Mouse (Mus musculus) cerebellum, adult (tissue): ENCODE data around the gene Cntfr.

Experiments
- ATAC-seq: cut with Nextera tagmentation; 2 replicates; pipeline ENCODE4 v1.9.2; 2017; ENCODE audit warnings: mild to moderate bottlenecking, moderate library complexity, mixed read lengths; ENCODE audit not compliant: insufficient number of reproducible peaks, low FRiP score, low TSS enrichment

Gene Cntfr

GRCm38 (mm10) chr4:41655525-41655924 lies 41.4 kb downstream of the Cntfr start:
- no peak for ATAC-seq

- peak; percentile 56 for ATAC-seq
Observed at GRCm38 (mm10) chr4:41654217-41654616, 42.7 kb downstream of the Cntfr start.

GRCm38 (mm10) chr4:41653730-41654129 lies 43.2 kb downstream of the Cntfr start:
- no peak for ATAC-seq

DNA sequence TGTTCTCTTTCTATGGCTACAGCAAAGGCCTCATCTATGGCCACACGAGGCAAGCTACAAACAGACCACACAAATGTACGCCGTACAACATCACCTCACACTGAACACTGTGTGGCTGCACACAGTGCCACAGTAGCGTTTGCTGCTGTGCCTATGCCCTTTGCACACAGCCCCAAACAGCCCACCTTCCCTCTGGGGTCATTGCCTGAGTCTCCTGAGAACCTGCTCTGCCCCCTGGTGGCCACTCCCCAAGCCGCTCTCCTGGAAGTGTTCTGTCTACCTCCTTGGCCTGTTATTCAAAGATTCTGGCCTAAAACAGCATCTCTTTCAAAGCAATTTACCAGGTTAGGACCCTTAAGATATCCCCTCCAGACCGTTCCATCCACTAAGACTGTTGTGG lies 43.6 kb downstream of the Cntfr start:
- ATAC-seq, result peak; percentile 51

DNA sequence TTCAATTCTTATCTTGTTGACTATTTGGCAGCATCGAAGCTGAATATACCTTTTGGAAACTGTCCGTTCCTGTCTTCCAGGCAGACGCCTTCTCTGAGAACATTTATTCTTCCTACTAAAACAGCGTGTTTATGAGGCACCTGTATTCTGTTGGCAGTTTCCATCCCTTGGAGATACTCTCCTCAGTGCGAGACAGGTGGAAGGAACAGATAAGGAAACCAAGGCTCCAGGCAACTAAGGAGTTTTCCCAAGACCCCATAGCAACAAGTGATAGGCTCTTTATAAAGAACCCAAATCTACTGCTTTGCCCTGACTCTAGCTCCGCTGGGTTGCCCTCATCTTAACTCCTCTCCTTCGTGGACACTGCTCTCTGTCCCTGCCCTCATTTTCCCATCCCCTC lies 48.3 kb downstream of the Cntfr start:
- ATAC-seq, result no peak

GRCm38 (mm10) chr4:41648157-41648556 lies 48.7 kb downstream of the Cntfr start:
- ATAC-seq, result no peak

DNA sequence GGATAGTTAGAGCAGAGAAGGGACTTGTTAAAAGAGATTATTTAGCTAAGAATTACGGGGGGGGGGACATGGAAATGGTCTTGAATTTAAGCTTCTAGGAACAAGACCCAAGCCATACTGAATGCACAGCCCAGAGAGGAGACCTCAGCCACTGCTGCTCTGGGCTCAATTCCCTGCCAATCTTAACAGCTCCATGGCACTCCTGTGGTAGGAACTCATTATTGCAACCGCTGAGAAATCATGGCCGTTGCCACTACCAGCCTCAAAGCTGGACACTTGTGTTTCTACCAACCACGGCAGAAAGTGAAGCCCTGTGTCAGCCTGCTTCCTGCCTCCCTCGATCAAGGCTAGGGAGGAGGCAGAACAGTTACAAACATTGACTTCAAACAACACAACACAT lies 51.4 kb downstream of the Cntfr start:
- 0 out of 2 replicates have a peak, but pooled peaks have one; percentile 39 for ATAC-seq

DNA sequence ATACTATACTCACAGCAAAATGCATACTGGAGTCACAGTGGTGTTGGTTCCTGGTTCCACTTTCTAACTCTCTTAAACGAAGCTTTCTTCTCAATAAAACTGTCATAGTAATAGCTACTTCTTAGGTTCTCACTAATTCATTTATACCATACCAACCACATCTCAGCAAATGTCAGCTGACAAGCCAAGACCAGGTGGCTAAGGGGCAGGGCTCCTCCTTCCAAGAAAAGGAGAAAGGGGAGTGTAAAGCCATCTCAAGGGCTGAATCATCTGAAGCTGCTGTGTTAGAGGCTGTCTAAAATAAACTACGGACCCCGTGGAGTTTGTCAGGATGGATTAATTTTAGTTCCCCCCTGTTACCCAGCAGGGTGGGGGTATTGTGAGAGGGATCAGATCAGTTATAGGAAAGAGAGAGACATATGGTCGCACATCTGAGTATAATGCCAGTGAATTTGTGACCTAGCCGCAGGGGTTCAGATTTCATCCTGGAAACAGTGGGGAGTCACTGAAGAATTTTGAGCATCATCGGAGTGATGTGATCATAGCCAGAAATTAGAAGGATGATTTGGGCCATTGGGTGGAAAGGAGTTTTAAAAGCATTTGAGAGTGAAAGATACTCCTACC lies 55.6 kb downstream of the Cntfr start:
- no peak for ATAC-seq

DNA sequence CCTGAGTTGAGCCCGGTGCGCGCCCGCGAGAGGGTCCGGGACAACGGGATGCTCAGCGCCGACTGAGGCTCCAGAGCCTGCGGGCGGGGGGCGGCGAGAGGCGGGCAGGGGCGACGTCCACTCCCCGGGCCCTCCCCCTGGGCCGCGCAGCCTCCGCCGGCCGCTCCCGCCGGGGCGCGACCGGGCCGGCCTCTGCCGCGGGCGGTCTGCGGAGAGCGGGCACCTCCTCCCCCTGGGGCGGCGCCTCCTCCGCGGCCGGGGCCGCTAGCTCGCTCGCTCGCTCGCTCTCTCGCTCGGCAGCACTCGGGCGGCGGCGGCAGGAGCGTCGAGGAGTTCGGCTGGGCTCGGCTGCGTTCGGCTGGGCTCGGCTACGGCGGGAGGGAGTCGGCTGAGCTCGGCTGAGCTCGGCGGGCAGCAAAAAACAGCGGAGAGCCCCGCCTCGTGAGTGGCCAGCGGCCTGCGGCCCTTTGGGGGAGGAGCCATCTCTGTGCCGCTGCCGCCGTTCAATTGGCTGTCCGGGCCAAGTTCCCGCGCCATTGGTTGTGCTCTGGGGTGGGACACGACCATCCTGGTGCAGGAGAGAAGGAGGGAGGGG lies 56.9 kb downstream of the Cntfr start, which contains the start of gene Enho:
Gene Enho, minus strand, starts transcription at position 412 of the 595 bp plus-strand sequence.
- peak; percentile 67 for ATAC-seq

- ATAC-seq, result no peak
Observed at GRCm38 (mm10) chr4:41639214-41639841, 57.6 kb downstream of the Cntfr start.

DNA sequence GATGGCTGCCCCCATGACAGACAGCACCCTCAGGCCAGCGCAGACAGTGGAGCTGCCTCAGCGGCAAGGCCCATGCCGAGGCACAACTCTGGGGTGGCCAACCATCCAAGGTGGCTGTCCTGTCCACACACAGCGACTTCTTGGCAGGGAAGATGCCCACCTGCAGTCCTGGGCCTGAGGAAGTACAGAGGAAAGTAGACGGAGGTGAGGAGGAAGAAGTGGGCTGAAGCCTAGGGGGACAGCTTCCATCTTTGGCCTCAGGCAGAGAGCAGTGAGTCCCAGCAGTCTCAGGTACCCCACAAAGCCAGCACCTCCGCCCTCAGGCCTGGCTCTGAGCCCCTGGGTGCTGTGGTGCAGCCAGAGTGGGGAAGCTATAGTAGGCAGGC lies 58.1 kb downstream of the Cntfr start:
- no peak for ATAC-seq

GRCm38 (mm10) chr4:41638186-41638731 lies 58.6 kb downstream of the Cntfr start:
- ATAC-seq, result no peak

DNA sequence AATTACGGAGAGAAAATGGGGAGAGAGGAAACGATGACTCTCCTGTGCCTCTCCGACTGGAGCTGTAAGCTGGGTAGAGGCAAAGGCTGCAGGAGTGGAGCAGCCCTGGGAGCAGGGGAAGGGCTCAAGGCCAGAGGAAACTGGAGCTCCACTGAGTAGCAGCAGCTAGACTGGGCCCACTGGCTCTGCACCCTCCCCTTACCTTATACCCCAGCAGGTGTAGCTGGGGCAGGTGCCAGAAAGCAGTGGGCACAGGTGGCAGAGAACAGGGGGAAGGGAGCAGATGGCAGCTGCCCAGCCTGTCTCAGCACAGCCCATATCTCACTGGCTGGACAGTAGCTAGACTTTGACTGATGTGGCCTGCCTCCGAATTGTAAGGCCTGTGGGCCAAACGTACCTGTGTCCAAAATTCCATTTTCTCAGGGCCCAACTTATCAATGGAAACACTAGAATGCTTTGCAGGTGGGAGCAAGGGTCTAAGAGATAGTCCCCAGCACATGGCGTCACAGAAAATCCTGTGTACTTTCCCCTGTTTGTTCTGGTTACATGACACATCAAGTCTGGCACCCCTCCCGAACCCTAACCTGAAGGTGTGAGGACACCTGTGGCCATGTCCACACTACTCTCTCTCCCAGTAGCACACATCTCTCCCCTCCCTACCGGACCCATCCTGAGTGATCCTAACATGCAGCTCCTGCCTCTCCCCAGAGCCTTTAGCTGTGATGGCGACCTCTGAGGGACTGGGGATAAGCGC lies 59.8 kb downstream of the Cntfr start:
- ATAC-seq, result peak; percentile 31; the same call in 1 of the 2 replicates

- no peak for ATAC-seq
Observed at GRCm38 (mm10) chr4:41636366-41636765, 60.5 kb downstream of the Cntfr start.

- ATAC-seq, result no peak
Observed at GRCm38 (mm10) chr4:41635906-41636305, 61.0 kb downstream of the Cntfr start.

DNA sequence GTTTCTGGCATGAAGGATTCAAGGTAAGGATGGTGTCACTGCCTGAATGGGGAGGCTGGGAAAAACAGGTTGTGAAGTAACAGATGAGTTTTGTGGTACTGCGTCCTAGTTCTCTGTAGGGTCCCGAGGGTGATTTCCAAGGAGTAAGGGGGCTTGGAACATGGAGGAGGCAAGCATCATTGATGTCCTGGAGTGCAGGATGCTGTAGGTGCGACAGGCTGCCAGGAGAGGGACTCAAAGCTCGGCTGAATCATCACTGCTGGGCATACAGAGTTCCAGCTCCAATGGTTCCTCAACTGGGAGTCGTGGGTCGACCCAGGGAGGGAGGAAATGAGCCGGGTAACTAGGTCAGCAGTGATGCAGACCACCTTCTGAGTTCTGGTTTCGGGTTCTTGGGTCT lies 61.7 kb downstream of the Cntfr start:
- no peak for ATAC-seq

DNA sequence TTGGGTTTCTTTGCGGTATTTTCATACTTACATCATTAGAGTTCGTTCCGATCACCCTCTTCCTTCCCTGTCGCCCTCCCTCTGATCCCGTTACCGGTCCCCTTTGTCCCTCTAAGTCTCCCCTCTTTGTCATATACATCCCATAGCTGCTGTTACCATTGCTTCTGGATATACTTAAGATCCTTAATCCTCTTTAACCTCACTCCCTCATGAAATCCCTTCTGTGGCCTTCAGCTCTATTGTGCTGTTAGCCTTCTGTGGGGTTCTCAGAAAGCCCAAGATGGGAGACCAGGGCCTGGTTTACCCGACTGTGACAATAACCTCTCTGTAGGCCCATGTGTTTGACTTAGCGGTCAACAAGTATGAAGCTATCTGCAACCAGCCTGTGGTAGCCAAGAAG lies 62.3 kb downstream of the Cntfr start:
- no peak for ATAC-seq

- no peak for ATAC-seq
Observed at GRCm38 (mm10) chr4:41633001-41633400, 63.9 kb downstream of the Cntfr start.

DNA sequence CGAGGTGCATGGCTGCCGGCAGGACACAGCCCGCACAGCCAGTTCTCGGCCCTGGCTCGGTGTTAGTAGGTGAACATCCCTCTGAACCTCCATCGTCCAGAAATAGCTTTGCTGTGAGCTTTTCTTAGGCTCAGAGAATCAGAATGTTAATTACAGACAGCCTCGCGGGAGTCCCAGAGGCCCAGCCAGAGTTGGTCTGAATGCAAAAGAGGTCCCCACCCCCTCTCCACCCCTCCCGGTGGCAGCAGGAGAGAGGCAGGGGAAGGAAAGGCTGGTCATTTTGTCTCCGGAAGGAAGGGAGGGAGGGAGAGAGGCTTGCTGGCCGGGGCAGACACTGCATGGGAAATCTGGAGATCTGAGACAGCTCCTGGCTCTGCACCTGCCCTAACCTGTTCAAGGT lies 65.5 kb downstream of the Cntfr start:
- ATAC-seq, result peak; percentile 42

DNA sequence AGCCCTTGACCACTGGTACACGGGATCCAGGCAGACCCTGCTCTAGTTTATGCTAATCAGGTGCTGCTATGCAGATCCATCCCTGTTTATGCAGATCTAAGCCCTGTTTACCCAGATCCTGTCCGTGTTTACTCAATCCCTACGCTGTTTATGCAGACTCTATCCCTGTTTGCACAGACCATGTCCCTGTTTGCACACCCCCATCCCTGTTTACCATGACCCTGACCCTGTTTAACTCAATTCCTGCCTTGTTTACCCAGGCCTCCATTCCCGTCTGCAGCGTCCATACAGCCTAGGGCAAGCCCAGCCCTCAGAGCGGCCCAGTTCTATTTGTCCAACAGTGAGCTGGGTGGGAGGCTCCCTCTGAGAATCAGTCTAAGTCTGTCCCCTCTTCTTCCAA lies 66.7 kb downstream of the Cntfr start:
- no peak for ATAC-seq
